Mouse (Mus musculus) inflammation-experienced regulatory T-cells (primary cell): Measurements from ENCODE around the gene Taar3. TPM values are rescaled to one million over a fixed set of nuclear protein-coding genes. Genes with fewer than 3 reads are reported as not detected.

Experiments
- polyA plus RNA-seq, 2 experiments: library from polyadenylated mRNA; unstranded; fragments of 100-300 nt; shearing (Covaris generic); gene quantifications; one replicate each; pipeline ENCODE4 v1.2.1; 2017

The Taar3 gene
- not detected for polyA plus RNA-seq

DNA sequence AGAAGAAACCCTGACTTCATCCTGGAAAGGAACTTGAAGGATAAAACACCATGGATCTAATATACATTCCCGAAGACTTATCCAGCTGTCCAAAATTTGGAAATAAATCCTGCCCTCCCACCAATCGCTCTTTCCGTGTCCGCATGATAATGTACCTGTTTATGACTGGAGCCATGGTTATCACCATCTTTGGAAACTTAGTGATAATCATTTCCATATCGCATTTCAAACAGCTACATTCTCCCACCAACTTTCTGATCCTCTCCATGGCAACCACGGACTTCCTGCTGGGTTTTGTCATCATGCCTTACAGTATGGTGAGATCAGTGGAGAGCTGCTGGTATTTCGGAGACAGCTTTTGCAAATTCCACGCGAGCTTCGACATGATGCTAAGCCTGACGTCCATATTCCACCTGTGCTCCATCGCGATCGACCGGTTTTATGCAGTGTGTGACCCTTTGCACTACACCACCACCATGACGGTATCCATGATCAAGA, at the start of gene Taar3:
Taar3 (plus strand) TSS at position 51 of the 498 bp plus-strand sequence.

DNA sequence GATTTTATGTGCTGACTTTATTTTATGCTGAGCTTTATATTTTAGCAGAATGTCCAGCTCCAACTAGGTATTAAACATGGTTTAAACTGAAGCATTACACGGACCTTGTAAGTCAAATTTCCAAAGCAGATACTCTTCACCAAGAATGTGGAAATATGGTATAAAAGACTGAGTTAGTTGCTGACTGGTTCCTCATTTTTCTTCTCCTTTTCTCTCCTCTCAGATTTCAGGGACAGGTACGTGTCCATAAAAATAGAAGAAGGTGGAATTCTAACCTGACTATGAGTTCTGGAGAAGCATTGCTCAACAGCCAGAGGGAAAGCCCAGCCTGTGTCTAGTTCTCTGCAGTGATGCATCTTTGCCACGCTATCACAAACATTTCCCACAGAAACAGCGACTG, 29.3 kb upstream of the Taar3 start, which contains the start of gene Taar1:
Taar1 (plus strand) TSS at position 301 of the 400 bp plus-strand sequence.

DNA sequence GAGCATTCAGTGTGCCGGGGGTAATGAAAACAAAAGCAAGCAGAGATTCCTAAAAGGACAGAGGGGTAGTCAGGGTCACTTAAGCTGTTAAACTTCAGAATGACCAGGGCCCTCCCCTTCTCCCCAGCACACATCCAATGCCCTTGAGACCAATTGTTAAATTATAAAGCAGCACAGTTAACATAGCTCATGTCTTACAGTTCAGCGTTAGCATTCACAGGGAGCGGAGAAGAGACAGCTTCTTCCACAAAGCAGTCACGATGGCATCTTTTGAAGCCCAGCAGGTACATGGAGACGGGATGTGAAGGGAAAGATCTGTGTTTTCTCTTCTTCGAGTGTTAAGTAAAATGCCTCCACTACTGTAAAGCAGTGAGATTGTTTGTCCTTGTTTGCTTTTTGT, 11.0 kb upstream of the Taar3 start, which contains the start of gene Taar2:
Taar2 (plus strand) TSS at position 261 of the 400 bp plus-strand sequence.

DNA sequence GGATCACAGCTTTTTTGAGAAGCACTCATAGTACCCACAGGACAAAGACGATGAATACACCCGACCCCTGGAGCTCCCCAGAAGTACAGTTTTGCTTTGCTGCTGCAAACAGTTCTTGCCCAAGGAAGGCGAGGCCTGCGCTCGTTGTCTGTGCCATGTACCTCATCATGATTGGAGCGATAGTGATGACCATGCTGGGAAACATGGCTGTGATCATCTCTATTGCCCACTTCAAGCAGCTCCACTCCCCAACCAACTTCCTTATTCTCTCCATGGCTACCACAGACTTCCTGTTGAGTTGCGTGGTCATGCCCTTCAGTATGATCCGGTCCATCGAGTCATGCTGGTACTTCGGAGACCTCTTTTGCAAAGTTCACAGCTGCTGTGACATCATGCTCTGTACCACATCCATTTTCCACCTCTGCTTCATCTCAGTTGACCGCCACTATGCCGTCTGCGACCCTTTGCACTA, 11.1 kb downstream of the Taar3 start, which contains the start of gene Taar4:
Taar4 (plus strand) TSS at position 51 of the 472 bp plus-strand sequence.

DNA sequence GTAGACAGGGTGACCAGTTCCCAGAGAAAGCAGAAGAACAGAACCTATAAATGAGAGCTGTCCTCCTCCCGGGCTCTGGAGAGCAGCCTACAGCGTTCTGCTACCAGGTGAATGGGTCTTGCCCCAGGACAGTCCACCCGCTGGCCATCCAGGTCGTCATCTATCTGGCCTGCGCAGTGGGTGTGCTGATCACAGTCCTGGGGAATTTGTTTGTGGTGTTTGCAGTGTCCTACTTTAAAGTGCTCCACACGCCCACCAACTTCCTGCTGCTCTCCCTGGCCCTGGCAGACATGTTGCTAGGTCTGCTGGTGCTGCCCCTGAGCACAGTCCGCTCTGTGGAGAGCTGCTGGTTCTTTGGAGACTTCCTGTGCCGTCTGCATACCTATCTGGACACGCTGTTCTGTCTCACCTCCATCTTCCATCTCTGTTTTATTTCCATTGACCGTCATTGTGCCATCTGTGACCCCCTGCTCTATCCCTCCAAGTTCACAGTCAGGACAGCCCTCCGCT, 21.4 kb downstream of the Taar3 start, which contains the start of gene Taar5:
Taar5 (plus strand) TSS at position 51 of the 510 bp plus-strand sequence.

DNA sequence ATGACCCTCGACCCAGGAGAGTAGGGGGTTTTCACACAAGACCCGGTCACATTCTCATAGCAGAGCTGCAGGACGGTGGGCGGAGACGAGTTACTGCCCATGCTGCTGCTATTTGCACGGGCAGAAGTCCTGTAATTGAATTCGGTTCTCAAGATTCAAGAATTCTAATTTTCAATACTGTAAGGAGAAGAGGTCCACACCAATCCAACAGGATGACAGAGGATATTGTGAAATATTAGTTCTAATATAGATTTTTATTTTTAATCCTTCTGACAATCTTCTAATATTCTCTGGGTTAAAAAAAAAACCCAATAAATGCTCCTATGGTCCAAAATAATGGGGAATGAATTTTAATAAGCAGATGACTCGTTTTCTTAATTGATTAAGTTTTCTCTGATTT, 36.2 kb downstream of the Taar3 start, which contains the start of gene Taar6:
Taar6 (minus strand) TSS at position 101 of the 400 bp plus-strand sequence.

DNA sequence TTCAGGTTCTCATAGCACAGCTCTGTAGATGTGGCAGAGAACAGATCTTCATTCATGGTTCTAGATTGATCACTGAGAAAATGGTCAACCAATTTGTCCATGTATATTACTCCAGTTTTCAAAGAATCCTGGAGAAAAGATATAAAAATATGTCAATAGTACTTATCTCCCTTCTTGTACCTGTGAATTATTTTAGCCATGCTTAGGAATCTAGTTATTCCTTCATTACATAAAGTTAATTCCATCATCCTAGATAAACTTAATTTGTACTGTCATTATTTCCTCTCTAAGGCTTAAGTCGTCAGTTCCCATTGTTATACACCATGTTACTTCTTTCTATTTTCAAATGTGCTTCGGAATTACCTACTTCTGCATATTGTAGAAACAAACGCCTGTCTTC, 44.0 kb downstream of the Taar3 start, which contains the start of gene Taar7a:
Taar7a (minus strand) TSS at position 101 of the 400 bp plus-strand sequence.

DNA sequence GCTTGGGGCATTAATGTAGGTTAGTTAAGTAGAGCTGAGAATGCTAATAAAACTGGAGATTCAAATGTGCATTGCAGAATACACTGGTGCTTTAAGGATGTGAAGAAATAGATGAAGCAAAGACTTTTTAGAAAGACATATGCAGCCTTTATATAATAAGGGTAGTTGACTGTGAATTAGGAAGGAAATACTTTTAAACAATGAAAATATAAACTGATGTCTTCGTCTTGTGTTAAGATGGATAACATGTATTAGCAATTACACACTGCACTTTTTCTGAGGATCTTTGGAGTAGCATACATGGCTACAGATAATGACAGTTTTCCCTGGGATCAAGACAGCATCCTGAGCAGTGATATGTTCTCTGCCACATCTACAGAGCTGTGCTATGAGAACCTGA, 50.3 kb downstream of the Taar3 start, which contains the start of gene Taar7b:
Taar7b (plus strand) TSS at position 301 of the 400 bp plus-strand sequence.

Other genes starting within 250 kb of the Taar3 start
- 10 to 100 TPM; 21.7 to 29.9 TPM for gene Rps12, start 162.3 kb upstream of the Taar3 start, polyA plus RNA-seq
- gene Slc18b1, start 152.6 kb upstream of the Taar3 start, polyA plus RNA-seq = 1 to 10 TPM in 1 of 2 experiments, under 1 TPM in 1; 0.53 to 1.4 TPM
- gene Vnn3, start 98.1 kb upstream of the Taar3 start, polyA plus RNA-seq = under 1 TPM; 0.11 to 0.16 TPM
- gene Vnn1, start 54.9 kb upstream of the Taar3 start, polyA plus RNA-seq = under 1 TPM; 0.53 to 0.74 TPM
- 1 to 10 TPM in 1 of 2 experiments, not detected in 1; 1.7 TPM for gene Taar1, start 29.2 kb upstream of the Taar3 start, polyA plus RNA-seq
- gene Taar2, start 11.0 kb upstream of the Taar3 start, polyA plus RNA-seq = not detected
- gene Taar4, start 10.9 kb downstream of the Taar3 start, polyA plus RNA-seq = not detected
- 1 to 10 TPM in 1 of 2 experiments, not detected in 1; 1.2 TPM for gene Taar5, start 21.1 kb downstream of the Taar3 start, polyA plus RNA-seq
- under 1 TPM in 1 of 2 experiments, not detected in 1; 0.16 TPM for gene Taar6, start 36.1 kb downstream of the Taar3 start, polyA plus RNA-seq
- under 1 TPM in 1 of 2 experiments, not detected in 1; 0.36 TPM for gene Taar7a, start 43.9 kb downstream of the Taar3 start, polyA plus RNA-seq
- gene Taar7b, start 50.4 kb downstream of the Taar3 start, polyA plus RNA-seq = under 1 TPM in 1 of 2 experiments, not detected in 1; 0.98 TPM
- not detected for gene Taar7d, start 77.7 kb downstream of the Taar3 start, polyA plus RNA-seq
- gene Taar7e, start 88.1 kb downstream of the Taar3 start, polyA plus RNA-seq = under 1 TPM; 0.46 to 0.50 TPM
- not detected for gene Taar7f, start 100.0 kb downstream of the Taar3 start, polyA plus RNA-seq
- not detected for gene Taar8a, start 126.9 kb downstream of the Taar3 start, polyA plus RNA-seq
- not detected for gene Taar8b, start 142.7 kb downstream of the Taar3 start, polyA plus RNA-seq
- gene Taar8c, start 152.4 kb downstream of the Taar3 start, polyA plus RNA-seq = not detected
- 1 to 10 TPM in 1 of 2 experiments, under 1 TPM in 1; 0.14 to 1.4 TPM for gene Taar9, start 160.0 kb downstream of the Taar3 start, polyA plus RNA-seq
- gene Stx7, start 199.7 kb downstream of the Taar3 start, polyA plus RNA-seq = 10 to 100 TPM; 39.8 to 48.8 TPM